Mouse (Mus musculus) testis, postnatal 10 days (tissue): Measurements from ENCODE around the gene Bmpr1a.

Experiments
- DNase-seq: peaks from one replicate; pipeline ENCODE4 v3.0.0; 2021; ENCODE audit warnings: low spot score

Gene Bmpr1a

GRCm38 (mm10) chr14:34505309-34505708 is 2.2 kb upstream of the Bmpr1a start:
- no peak for DNase-seq

GRCm38 (mm10) chr14:34504377-34504776 is 1.2 kb upstream of the Bmpr1a start:
- DNase-seq, result no peak

- DNase-seq, result no peak
Measured at GRCm38 (mm10) chr14:34503759-34504158, 618 bp upstream of the Bmpr1a start.

GRCm38 (mm10) chr14:34502475-34503324 is 441 bp downstream of the Bmpr1a start:
- peak; percentile 93 for DNase-seq

GRCm38 (mm10) chr14:34501804-34502474 is 1.2 kb downstream of the Bmpr1a start:
- peak; percentile 70 for DNase-seq

- no peak for DNase-seq
Measured at GRCm38 (mm10) chr14:34501447-34501803, 1.7 kb downstream of the Bmpr1a start.

GRCm38 (mm10) chr14:34500309-34500708 is 2.8 kb downstream of the Bmpr1a start:
- DNase-seq, result no peak

GRCm38 (mm10) chr14:34499664-34500063 is 3.5 kb downstream of the Bmpr1a start:
- DNase-seq, result no peak

GRCm38 (mm10) chr14:34497346-34497745 is 5.8 kb downstream of the Bmpr1a start:
- no peak for DNase-seq

GRCm38 (mm10) chr14:34493682-34494081 is 9.5 kb downstream of the Bmpr1a start:
- no peak for DNase-seq

GRCm38 (mm10) chr14:34492688-34493087 is 10.5 kb downstream of the Bmpr1a start:
- DNase-seq, result no peak

- no peak for DNase-seq
Measured at GRCm38 (mm10) chr14:34490965-34491364, 12.2 kb downstream of the Bmpr1a start.

- no peak for DNase-seq
Measured at GRCm38 (mm10) chr14:34489928-34490327, 13.2 kb downstream of the Bmpr1a start.

- DNase-seq, result no peak
Measured at GRCm38 (mm10) chr14:34486169-34486568, 17.0 kb downstream of the Bmpr1a start.

- DNase-seq, result no peak
Measured at GRCm38 (mm10) chr14:34483469-34484341, 19.4 kb downstream of the Bmpr1a start.

GRCm38 (mm10) chr14:34471591-34471990 is 31.6 kb downstream of the Bmpr1a start:
- no peak for DNase-seq

GRCm38 (mm10) chr14:34466291-34466690 is 36.9 kb downstream of the Bmpr1a start:
- no peak for DNase-seq

GRCm38 (mm10) chr14:34459386-34459785 is 43.8 kb downstream of the Bmpr1a start:
- DNase-seq, result no peak

GRCm38 (mm10) chr14:34458880-34459279 is 44.3 kb downstream of the Bmpr1a start:
- DNase-seq, result no peak

- DNase-seq, result no peak
Measured at GRCm38 (mm10) chr14:34454282-34454681, 48.9 kb downstream of the Bmpr1a start.

GRCm38 (mm10) chr14:34453648-34454047 is 49.5 kb downstream of the Bmpr1a start:
- DNase-seq, result no peak

- DNase-seq, result no peak
Measured at GRCm38 (mm10) chr14:34451872-34452271, 51.3 kb downstream of the Bmpr1a start.
